Mouse (Mus musculus): ENCODE measurements at regions not wholly inside any gene's neighbourhood (a gene's known extent, or its start where the extent isn't known, plus 50 kb on each side); places are given as distances from the start of the nearest gene placed in this dataset.

DNA sequence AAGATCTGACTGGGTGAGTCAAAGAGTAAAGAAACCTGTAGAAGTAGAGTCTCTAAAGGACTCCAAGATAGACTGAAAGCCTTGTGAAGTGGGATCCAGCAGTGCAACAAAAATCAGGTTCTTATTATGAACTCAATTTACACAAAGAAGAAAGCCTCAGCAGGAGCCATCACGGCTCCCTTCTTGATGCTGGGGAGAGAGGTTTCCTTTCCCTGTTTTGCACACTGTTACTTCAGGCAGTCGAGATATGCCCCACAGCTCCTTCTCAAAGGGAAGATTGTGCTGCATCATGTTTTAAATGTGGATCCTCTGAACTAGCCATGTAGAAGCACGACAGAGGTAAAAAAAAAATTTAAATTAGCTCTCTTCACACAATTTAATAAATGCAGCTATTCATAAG lies 103.3 kb upstream of the Speer4c start:
- no peak for DNase-seq (ENCODE audit: low read depth, low spot score)
- Histone ChIP-seq H3K79me2 (ENCODE audit: control insufficient read depth, insufficient read depth, low read length, poor library complexity) (no peaks in the 10 kb centered on the region), H3K27me3 (ENCODE audit: control insufficient read depth in 1 of 2, insufficient read depth in 2 of 2, low read length in 2 of 2) (no peaks in the 10 kb centered on the region), H3K27ac (ENCODE audit: control insufficient read depth, low read depth, low read length) (no peak overlapping the region), H3K36me3 (ENCODE audit: control insufficient read depth in 1 of 2, insufficient read depth in 2 of 2, low read length in 2 of 2) (no peaks in the 10 kb centered on the region), H3K9me3 (replicated peaks; ENCODE audit: insufficient read depth, low read length) (no peaks in the 10 kb centered on the region), H3K4me3 (ENCODE audit: control insufficient read depth in 1 of 2, insufficient read depth in 1 of 2, low read depth in 2 of 2, low read length in 2 of 2) (no peak overlapping the region), H3K4me1 (ENCODE audit: control insufficient read depth in 1 of 2, insufficient read depth in 2 of 2, low read length in 2 of 2) (no peaks in the 10 kb centered on the region), H3K9ac (ENCODE audit: control insufficient read depth, low read depth, low read length, poor library complexity, severe bottlenecking) (no peak overlapping the region)
- TF ChIP-seq TCF12 (IDR thresholded peaks at IDR 0.05; ENCODE audit: low read depth, low read length) (no peak), UBTF (IDR thresholded peaks at IDR 0.05; ENCODE audit: borderline replicate concordance, insufficient read depth, low read depth, low read length) (no peak), MXI1 (IDR thresholded peaks at IDR 0.05; ENCODE audit: low read depth, low read length) (no peak), KAT2A (conservative IDR thresholded peaks at IDR 0.05; ENCODE audit: low read depth, low read length) (no peak), ZNF384 (IDR thresholded peaks at IDR 0.05; ENCODE audit: low read depth, low read length) (no peak), SMC3 (IDR thresholded peaks at IDR 0.05; ENCODE audit: low read depth, low read length) (no peak), MAFK (IDR thresholded peaks at IDR 0.05; ENCODE audit: borderline replicate concordance, low read depth, low read length) (no peak), USF2 (IDR thresholded peaks at IDR 0.05; ENCODE audit: borderline replicate concordance in 1 of 2, insufficient read depth in 1 of 2, low read depth in 1 of 2, low read length in 2 of 2) (no peak), POLR2AphosphoS5 (IDR thresholded peaks at IDR 0.05; ENCODE audit: borderline replicate concordance, low read depth, low read length) (no peak), NRF1 (IDR thresholded peaks at IDR 0.05; ENCODE audit: insufficient read depth, low read depth, low read length, poor library complexity, severe bottlenecking) (no peak), GATA1 (IDR thresholded peaks at IDR 0.05; ENCODE audit: low read depth, low read length) (no peak), ETS1 (IDR thresholded peaks at IDR 0.05; ENCODE audit: low read depth, low read length) (no peak), BHLHE40 (IDR thresholded peaks at IDR 0.05; ENCODE audit: borderline replicate concordance, low read depth, low read length) (no peak), USF1 (IDR thresholded peaks at IDR 0.05; ENCODE audit: low read depth, low read length) (no peak)

DNA sequence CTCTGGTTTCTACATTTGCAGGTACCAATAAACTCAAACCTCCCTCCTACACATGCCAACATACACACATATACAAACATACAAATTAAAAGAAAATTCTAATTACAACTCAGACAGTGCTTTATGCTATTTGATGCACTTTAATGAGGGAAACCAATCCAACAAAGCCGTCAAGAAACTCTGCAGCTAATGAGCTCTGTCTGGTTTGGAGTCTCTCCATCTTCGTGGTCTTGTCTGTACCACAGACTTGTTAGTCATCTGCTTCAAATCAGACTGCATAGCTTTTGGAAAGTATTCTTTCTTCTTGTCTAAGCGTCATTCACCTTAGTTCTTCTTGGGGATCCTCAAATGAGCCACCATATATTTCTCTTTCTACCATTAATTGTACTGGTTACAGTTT lies 108.9 kb upstream of the Speer4c start:
- no peak overlapping the region for H3K27ac ChIP-seq (ENCODE audit: control insufficient read depth, low read depth, low read length)
- TF ChIP-seq MXI1 (IDR thresholded peaks at IDR 0.05; ENCODE audit: low read depth, low read length) (no peak), SIN3A (IDR thresholded peaks at IDR 0.05; ENCODE audit: low read length) (no peak), ZMIZ1 (IDR thresholded peaks at IDR 0.05; ENCODE audit: low read depth, low read length) (no peak), MAX (IDR thresholded peaks at IDR 0.05; ENCODE audit: low read length) (no peak), GABPA (IDR thresholded peaks at IDR 0.05; ENCODE audit: low read depth, low read length) (no peak), ZNF384 (IDR thresholded peaks at IDR 0.05; ENCODE audit: low read depth, low read length) (no peak), CHD2 (IDR thresholded peaks at IDR 0.05; ENCODE audit: low read length) (no peak), HCFC1 (IDR thresholded peaks at IDR 0.05; ENCODE audit: low read depth, low read length) (no peak), USF1 (IDR thresholded peaks at IDR 0.05; ENCODE audit: low read depth, low read length) (no peak), NRF1 (IDR thresholded peaks at IDR 0.05; ENCODE audit: insufficient read depth, low read depth, low read length, poor library complexity, severe bottlenecking) (no peak), TAL1 (IDR thresholded peaks at IDR 0.05; ENCODE audit: low read length) (no peak), NELFE (IDR thresholded peaks at IDR 0.05; ENCODE audit: low read depth, low read length) (no peak), POLR2AphosphoS5 (IDR thresholded peaks at IDR 0.05; ENCODE audit: borderline replicate concordance, low read depth, low read length) (no peak), ZC3H11A (IDR thresholded peaks at IDR 0.05; ENCODE audit: low read depth, low read length) (no peak), JUND (IDR thresholded peaks at IDR 0.05; ENCODE audit: low read depth, low read length) (no peak), RCOR1 (IDR thresholded peaks at IDR 0.05; ENCODE audit: low read depth, low read length) (no peak), POLR2A (IDR thresholded peaks at IDR 0.05; ENCODE audit: control insufficient read depth in 1 of 2, insufficient read depth in 1 of 2, low read depth in 1 of 2, low read length in 2 of 2, poor library complexity in 1 of 2) (no peak), POLR2AphosphoS2 (IDR thresholded peaks at IDR 0.05; ENCODE audit: low read length) (no peak), MYC (IDR thresholded peaks at IDR 0.05; ENCODE audit: low read depth, low read length) (no peak)
- no peak for DNase-seq (ENCODE audit: low read depth, low spot score)
- no peaks in the 10 kb centered on the region for H3K27me3 ChIP-seq (ENCODE audit: control insufficient read depth in 1 of 2, insufficient read depth in 2 of 2, low read length in 2 of 2)
- no peaks in the 10 kb centered on the region for H3K79me2 ChIP-seq (ENCODE audit: control insufficient read depth, insufficient read depth, low read length, poor library complexity)
- no peaks in the 10 kb centered on the region for H3K9me3 ChIP-seq (replicated peaks; ENCODE audit: insufficient read depth, low read length)
- no peak overlapping the region for H3K4me3 ChIP-seq (ENCODE audit: control insufficient read depth in 1 of 2, insufficient read depth in 1 of 2, low read depth in 2 of 2, low read length in 2 of 2)
- no peak overlapping the region for H3K9ac ChIP-seq (ENCODE audit: control insufficient read depth, low read depth, low read length, poor library complexity, severe bottlenecking)
- no peaks in the 10 kb centered on the region for H3K4me1 ChIP-seq (ENCODE audit: control insufficient read depth in 1 of 2, insufficient read depth in 2 of 2, low read length in 2 of 2)
- H3K36me3 ChIP-seq (ENCODE audit: control insufficient read depth in 1 of 2, insufficient read depth in 2 of 2, low read length in 2 of 2): no peaks in the 10 kb centered on the region

Measured in MEL (cell line).